Mouse (Mus musculus): ENCODE measurements around the gene Glra3. TPM values are rescaled to one million over a fixed set of nuclear protein-coding genes. Genes with fewer than 3 reads are reported as not detected.

Glra3 gene
- polyA plus RNA-seq (2015; fragmentation: Nextera tagmentation; extraction: Ambion mirVana): 0.07 TPM in 1 of 2 replicates, not detected in the other

GRCm38 (mm10) chr8:55939870-55940525 is at the start of gene Glra3:
Gene Glra3 (plus strand): TSS chr8:55940460.
- 18% methylated on average over 11 of the region's 11 CpGs for WGBS
- Histone ChIP-seq H3K9ac (no peak within 1 kb of the TSS), H3K4me1 (peaks cover 5% of the 10 kb centered on the region; the same call in 1 of the 2 replicates), H3K27ac (replicated peaks) (no peak within 1 kb of the TSS), H3K4me2 (replicated peaks) (peak within 1 kb of the TSS; percentile 28), H3K4me3 (replicated peaks) (peak within 1 kb of the TSS; percentile 7; the same call in 1 of the 2 replicates), H3K9me3 (replicated peaks) (no peaks in the 10 kb centered on the region), H3K27me3 (no peaks in the 10 kb centered on the region), H3K36me3 (no peaks in the 10 kb centered on the region)
- ATAC-seq (ENCODE audit: insufficient number of reproducible peaks, low FRiP score, low TSS enrichment, low read depth): no peak

- Histone ChIP-seq H3K27ac (replicated peaks) (no peak within 1 kb of the TSS), H3K9me3 (replicated peaks) (no peaks in the 10 kb centered on the region), H3K9ac (no peak within 1 kb of the TSS), H3K27me3 (no peaks in the 10 kb centered on the region), H3K4me1 (no peaks in the 10 kb centered on the region), H3K4me3 (replicated peaks) (no peak within 1 kb of the TSS), H3K36me3 (no peaks in the 10 kb centered on the region), H3K4me2 (replicated peaks) (no peak within 1 kb of the TSS)
- 73% methylated on average over 1 of the region's 1 CpGs for WGBS
- no peak for ATAC-seq (ENCODE audit: insufficient number of reproducible peaks, low FRiP score, low TSS enrichment, low read depth)
Measured at GRCm38 (mm10) chr8:55906848-55907247, 33.4 kb upstream of the Glra3 start, which contains the start of gene Adam29. Gene Adam29 (minus strand): TSS chr8:55906948.

GRCm38 (mm10) chr8:55940526-55940880 is 243 bp downstream of the Glra3 start:
- no peaks in the 10 kb centered on the region for H3K36me3 ChIP-seq
- no peak overlapping the region for H3K27ac ChIP-seq (replicated peaks)
- H3K27me3 ChIP-seq: no peaks in the 10 kb centered on the region
- H3K4me3 ChIP-seq (replicated peaks): peak overlapping the region; percentile 7; the same call in 1 of the 2 replicates
- H3K9ac ChIP-seq: no peak overlapping the region
- no peaks in the 10 kb centered on the region for H3K9me3 ChIP-seq (replicated peaks)
- WGBS: 1% methylated on average over 8 of the region's 8 CpGs
- no peak for ATAC-seq (ENCODE audit: insufficient number of reproducible peaks, low FRiP score, low TSS enrichment, low read depth)
- peaks cover 5% of the 10 kb centered on the region; the same call in 1 of the 2 replicates for H3K4me1 ChIP-seq
- peak overlapping the region; percentile 28 for H3K4me2 ChIP-seq (replicated peaks)

GRCm38 (mm10) chr8:55964759-55965320 is 24.6 kb downstream of the Glra3 start:
- no peaks in the 10 kb centered on the region for H3K36me3 ChIP-seq
- WGBS: 74% methylated on average over 3 of the region's 3 CpGs
- no peak for ATAC-seq (ENCODE audit: insufficient number of reproducible peaks, low FRiP score, low TSS enrichment, low read depth)

GRCm38 (mm10) chr8:55997859-55998258 is 57.6 kb downstream of the Glra3 start:
- Histone ChIP-seq H3K36me3 (no peaks in the 10 kb centered on the region), H3K9me3 (replicated peaks) (no peaks in the 10 kb centered on the region), H3K4me2 (replicated peaks) (no peak overlapping the region), H3K4me3 (replicated peaks) (no peak overlapping the region), H3K27me3 (no peaks in the 10 kb centered on the region), H3K4me1 (no peaks in the 10 kb centered on the region), H3K27ac (replicated peaks) (no peak overlapping the region), H3K9ac (no peak overlapping the region)
- 58% methylated on average over 3 of the region's 3 CpGs for WGBS
- ATAC-seq (ENCODE audit: insufficient number of reproducible peaks, low FRiP score, low TSS enrichment, low read depth): no peak

More at GRCm38 (mm10) chr8:55964759-55965320, 24.6 kb downstream of the Glra3 start:
- Histone ChIP-seq H3K27ac (replicated peaks) (no peak overlapping the region), H3K4me1 (no peaks in the 10 kb centered on the region), H3K4me2 (replicated peaks) (no peak overlapping the region), H3K9me3 (replicated peaks) (no peaks in the 10 kb centered on the region), H3K27me3 (no peaks in the 10 kb centered on the region), H3K9ac (no peak overlapping the region), H3K4me3 (replicated peaks) (no peak overlapping the region)

GRCm38 (mm10) chr8:56054324-56054723 is 114.1 kb downstream of the Glra3 start:
- ATAC-seq (ENCODE audit: insufficient number of reproducible peaks, low FRiP score, low TSS enrichment, low read depth): no peak
- Histone ChIP-seq H3K36me3 (no peaks in the 10 kb centered on the region), H3K27me3 (no peaks in the 10 kb centered on the region), H3K4me1 (no peaks in the 10 kb centered on the region), H3K27ac (replicated peaks) (no peak overlapping the region), H3K9ac (no peak overlapping the region), H3K9me3 (replicated peaks) (no peaks in the 10 kb centered on the region), H3K4me2 (replicated peaks) (no peak overlapping the region), H3K4me3 (replicated peaks) (no peak overlapping the region)
- WGBS: 72% methylated on average over 2 of the region's 2 CpGs

- no peak overlapping the region for H3K27ac ChIP-seq (replicated peaks)
- H3K4me3 ChIP-seq (replicated peaks): no peak overlapping the region
- no peaks in the 10 kb centered on the region for H3K36me3 ChIP-seq
- no peak overlapping the region for H3K4me2 ChIP-seq (replicated peaks)
- no peaks in the 10 kb centered on the region for H3K4me1 ChIP-seq
- no peak overlapping the region for H3K9ac ChIP-seq
- no peaks in the 10 kb centered on the region for H3K27me3 ChIP-seq
- ATAC-seq (ENCODE audit: insufficient number of reproducible peaks, low FRiP score, low TSS enrichment, low read depth): no peak
- H3K9me3 ChIP-seq (replicated peaks): no peaks in the 10 kb centered on the region
- 20% methylated on average over 3 of the region's 3 CpGs for whole genome bisulfite sequencing
Measured at GRCm38 (mm10) chr8:56063081-56063480, 122.8 kb downstream of the Glra3 start.

GRCm38 (mm10) chr8:56070486-56071254 is 130.4 kb downstream of the Glra3 start:
- H3K4me3 ChIP-seq (replicated peaks): no peak overlapping the region
- no peaks in the 10 kb centered on the region for H3K9me3 ChIP-seq (replicated peaks)
- no peaks in the 10 kb centered on the region for H3K27me3 ChIP-seq
- no peak overlapping the region for H3K9ac ChIP-seq
- H3K27ac ChIP-seq (replicated peaks): no peak overlapping the region
- 57% methylated on average over 2 of the region's 2 CpGs for WGBS
- no peak overlapping the region for H3K4me2 ChIP-seq (replicated peaks)
- H3K4me1 ChIP-seq: no peaks in the 10 kb centered on the region
- no peaks in the 10 kb centered on the region for H3K36me3 ChIP-seq
- no peak for ATAC-seq (ENCODE audit: insufficient number of reproducible peaks, low FRiP score, low TSS enrichment, low read depth)

GRCm38 (mm10) chr8:56083654-56084053 is 143.4 kb downstream of the Glra3 start:
- H3K9me3 ChIP-seq (replicated peaks): no peaks in the 10 kb centered on the region
- no peak overlapping the region for H3K27ac ChIP-seq (replicated peaks)
- H3K4me3 ChIP-seq (replicated peaks): no peak overlapping the region
- no peak overlapping the region for H3K9ac ChIP-seq
- H3K27me3 ChIP-seq: no peaks in the 10 kb centered on the region
- H3K36me3 ChIP-seq: no peaks in the 10 kb centered on the region
- ATAC-seq (ENCODE audit: insufficient number of reproducible peaks, low FRiP score, low TSS enrichment, low read depth): no peak
- no peak overlapping the region for H3K4me2 ChIP-seq (replicated peaks)
- H3K4me1 ChIP-seq: no peaks in the 10 kb centered on the region

- H3K4me3 ChIP-seq (replicated peaks): no peak overlapping the region
- no peak overlapping the region for H3K27ac ChIP-seq (replicated peaks)
- H3K36me3 ChIP-seq: no peaks in the 10 kb centered on the region
- H3K27me3 ChIP-seq: no peaks in the 10 kb centered on the region
- H3K4me2 ChIP-seq (replicated peaks): no peak overlapping the region
- no peaks in the 10 kb centered on the region for H3K4me1 ChIP-seq
- H3K9me3 ChIP-seq (replicated peaks): no peaks in the 10 kb centered on the region
- no peak overlapping the region for H3K9ac ChIP-seq
- ATAC-seq (ENCODE audit: insufficient number of reproducible peaks, low FRiP score, low TSS enrichment, low read depth): no peak
Measured at GRCm38 (mm10) chr8:56094385-56094784, 154.1 kb downstream of the Glra3 start.

- H3K9me3 ChIP-seq (replicated peaks): no peaks in the 10 kb centered on the region
- WGBS: 72% methylated on average over 6 of the region's 6 CpGs
- H3K27ac ChIP-seq (replicated peaks): no peak overlapping the region
- H3K4me3 ChIP-seq (replicated peaks): no peak overlapping the region
- no peaks in the 10 kb centered on the region for H3K4me1 ChIP-seq
- H3K36me3 ChIP-seq: no peaks in the 10 kb centered on the region
- H3K9ac ChIP-seq: no peak overlapping the region
- no peaks in the 10 kb centered on the region for H3K27me3 ChIP-seq
- H3K4me2 ChIP-seq (replicated peaks): no peak overlapping the region
- no peak for ATAC-seq (ENCODE audit: insufficient number of reproducible peaks, low FRiP score, low TSS enrichment, low read depth)
Measured at GRCm38 (mm10) chr8:56110296-56110695, 170.0 kb downstream of the Glra3 start.
